Mouse (Mus musculus): ENCODE data around the gene R3hdml.

- TF ChIP-seq CTCF (IDR thresholded peaks at IDR 0.05; ENCODE audit: low read depth) (no peak), EP300 (optimal IDR thresholded peaks at IDR 0.05) (no peak)
Measured at GRCm38 (mm10) chr2:163542674-163543073, 50.6 kb downstream of the R3hdml start.
